Mouse (Mus musculus) cerebellum, adult 11 months (tissue): ENCODE measurements around the gene Tmem184b.

Source experiments
- DNase-seq: peaks from one replicate; pipeline ENCODE4 v3.0.0; 2022

Tmem184b gene

GRCm38 (mm10) chr15:79330521-79330920, 72.8 kb downstream of the Tmem184b start:
- DNase-seq, result no peak

- DNase-seq, result no peak
Observed at GRCm38 (mm10) chr15:79329979-79330363, 73.4 kb downstream of the Tmem184b start.

- no peak for DNase-seq
Observed at GRCm38 (mm10) chr15:79329346-79329978, 73.9 kb downstream of the Tmem184b start.

GRCm38 (mm10) chr15:79328939-79329275, 74.5 kb downstream of the Tmem184b start:
- DNase-seq, result no peak

- DNase-seq, result peak; percentile 98
Observed at GRCm38 (mm10) chr15:79328058-79328938, 75.1 kb downstream of the Tmem184b start, which contains the start of gene Pla2g6. Gene Pla2g6 (minus strand): TSS chr15:79328390.

GRCm38 (mm10) chr15:79326971-79327961, 76.1 kb downstream of the Tmem184b start:
- DNase-seq, result peak; percentile 36

- no peak for DNase-seq
Observed at GRCm38 (mm10) chr15:79326264-79326663, 77.1 kb downstream of the Tmem184b start.

GRCm38 (mm10) chr15:79325742-79326141, 77.6 kb downstream of the Tmem184b start:
- no peak for DNase-seq

- no peak for DNase-seq
Observed at GRCm38 (mm10) chr15:79324373-79324772, 79.0 kb downstream of the Tmem184b start.

- DNase-seq, result no peak
Observed at GRCm38 (mm10) chr15:79323791-79324155, 79.6 kb downstream of the Tmem184b start.

- no peak for DNase-seq
Observed at GRCm38 (mm10) chr15:79322991-79323790, 80.2 kb downstream of the Tmem184b start.

- no peak for DNase-seq
Observed at GRCm38 (mm10) chr15:79322281-79322990, 80.9 kb downstream of the Tmem184b start.

- no peak for DNase-seq
Observed at GRCm38 (mm10) chr15:79321733-79322190, 81.6 kb downstream of the Tmem184b start.

GRCm38 (mm10) chr15:79313848-79314369, 89.5 kb downstream of the Tmem184b start:
- no peak for DNase-seq
